Mouse (Mus musculus) liver, embryonic 16.5 days (tissue): ENCODE data around the gene Gpr65. TPM values are rescaled to one million over a fixed set of nuclear protein-coding genes. Genes with fewer than 3 reads are reported as not detected.
"Not testable (repeated sequence)": the region's sequence is repeated elsewhere in the genome, so short reads cannot be mapped to it uniquely, and the experiment has no call there.

Experiments used
- ATAC-seq: fragments of 200-750 bp; cut with Nextera tagmentation; 2 replicates; pipeline ENCODE4 v1.8.0; 2017; ENCODE audit warnings: low read depth, mild to moderate bottlenecking, moderate number of reproducible peaks, moderate library complexity
- H3K27ac ChIP-seq: fragments of 300-500 bp; sonication (generic); 2 replicates; pipeline ENCODE4 v1.5.1; 2014; ENCODE audit warnings: mild to moderate bottlenecking, low read length
- H3K27me3 ChIP-seq: fragments of 300-500 bp; sonication (generic); 2 replicates; pipeline ENCODE4 v1.6.1; 2014; ENCODE audit warnings: low read depth, low read length, mixed read lengths; ENCODE audit not compliant: control insufficient read depth, insufficient read depth
- H3K36me3 ChIP-seq: fragments of 300-500 bp; sonication (generic); 2 replicates; pipeline ENCODE4 v1.6.1; 2014; ENCODE audit warnings: mild to moderate bottlenecking; ENCODE audit not compliant: control insufficient read depth, insufficient read depth
- H3K4me1 ChIP-seq: fragments of 300-500 bp; sonication (generic); 2 replicates; pipeline ENCODE4 v1.6.1; 2014; ENCODE audit warnings: low read depth, low read length, mixed read lengths; ENCODE audit not compliant: control insufficient read depth
- H3K4me2 ChIP-seq: fragments of 300-500 bp; sonication (generic); 2 replicates; pipeline ENCODE4 v1.6.1; 2014; ENCODE audit warnings: low read depth, low read length, mixed read lengths
- H3K4me3 ChIP-seq: fragments of 300-500 bp; sonication (generic); 2 replicates; pipeline ENCODE4 v1.5.1; 2014; ENCODE audit warnings: low read depth, mild to moderate bottlenecking, low read length
- H3K9ac ChIP-seq: fragments of 300-500 bp; sonication (generic); 2 replicates; pipeline ENCODE4 v1.6.1; 2014; ENCODE audit warnings: low read depth, low read length
- H3K9me3 ChIP-seq: fragments of 300-500 bp; sonication (generic); replicated peaks from 2 replicates; pipeline ENCODE4 v1.6.1; 2016; ENCODE audit warnings: low read length; ENCODE audit not compliant: control insufficient read depth
- whole genome bisulfite sequencing: fragments of 180-500 bp; shearing (Covaris S2); extraction: QIAGEN DNeasy Blood & Tissue Kit; methylation state at CpG from one replicate; pipeline ENCODE4 v1.1.7; 2014; ENCODE audit not compliant: insufficient replicate concordance; 5-methylcytosine and 5-hydroxymethylcytosine counted together
- polyA plus RNA-seq: library from polyadenylated mRNA; unstranded; fragments of >200 nt; fragmentation: Nextera tagmentation; extraction: Ambion mirVana; gene quantifications from 2 replicates; pipeline ENCODE4 v1.2.1, GENCODE M21; 2015

Gene Gpr65
- polyA plus RNA-seq, 1 experiment from 2014 or later, result 2.9 TPM

GRCm38 (mm10) chr12:98301980-98302379, 33.5 kb downstream of the Gpr65 start:
- H3K4me2 ChIP-seq, result no peak overlapping the region
- no peak overlapping the region for H3K9ac ChIP-seq
- no peaks in the 10 kb centered on the region for H3K27me3 ChIP-seq
- WGBS, result 54% methylated on average over 5 of the region's 5 CpGs
- H3K4me1 ChIP-seq, result no peaks in the 10 kb centered on the region
- no peaks in the 10 kb centered on the region for H3K36me3 ChIP-seq
- no peak overlapping the region for H3K4me3 ChIP-seq
- H3K9me3 ChIP-seq, result no peaks in the 10 kb centered on the region
- H3K27ac ChIP-seq, result no peak overlapping the region
- ATAC-seq, result no peak

- no peak overlapping the region for H3K4me3 ChIP-seq
- no peaks in the 10 kb centered on the region for H3K9me3 ChIP-seq
- H3K4me2 ChIP-seq, result no peak overlapping the region
- no peaks in the 10 kb centered on the region for H3K36me3 ChIP-seq
- no peak for ATAC-seq
- no peak overlapping the region for H3K9ac ChIP-seq
- no peaks in the 10 kb centered on the region for H3K27me3 ChIP-seq
- no peaks in the 10 kb centered on the region for H3K4me1 ChIP-seq
- no peak overlapping the region; the same call in 1 of the 2 replicates for H3K27ac ChIP-seq
- 86% methylated on average over 1 of the region's 1 CpGs for WGBS
Observed at GRCm38 (mm10) chr12:98303013-98303412, 34.6 kb downstream of the Gpr65 start.

GRCm38 (mm10) chr12:98307179-98307915, 38.9 kb downstream of the Gpr65 start:
- WGBS, result 61% methylated on average over 7 of the region's 7 CpGs
- no peak for ATAC-seq
- H3K9me3 ChIP-seq, result no peaks in the 10 kb centered on the region
- H3K9ac ChIP-seq, result no peak overlapping the region
- H3K27ac ChIP-seq, result no peak overlapping the region
- H3K27me3 ChIP-seq, result no peaks in the 10 kb centered on the region
- H3K4me2 ChIP-seq, result no peak overlapping the region
- H3K4me3 ChIP-seq, result no peak overlapping the region
- H3K4me1 ChIP-seq, result no peaks in the 10 kb centered on the region
- no peaks in the 10 kb centered on the region for H3K36me3 ChIP-seq

- ATAC-seq, result no peak
- 57% methylated on average over 7 of the region's 7 CpGs for WGBS
- Histone ChIP-seq H3K4me3 (no peak overlapping the region), H3K36me3 (no peaks in the 10 kb centered on the region), H3K4me2 (no peak overlapping the region), H3K27me3 (no peaks in the 10 kb centered on the region), H3K9me3 (no peaks in the 10 kb centered on the region), H3K27ac (no peak overlapping the region), H3K4me1 (no peaks in the 10 kb centered on the region), H3K9ac (no peak overlapping the region)
Observed at GRCm38 (mm10) chr12:98311376-98312083, 43.1 kb downstream of the Gpr65 start.

- no peak overlapping the region for H3K4me3 ChIP-seq
- no peak overlapping the region for H3K9ac ChIP-seq
- no peaks in the 10 kb centered on the region for H3K27me3 ChIP-seq
- H3K36me3 ChIP-seq, result no peaks in the 10 kb centered on the region
- no peak overlapping the region for H3K4me2 ChIP-seq
- H3K9me3 ChIP-seq, result no peaks in the 10 kb centered on the region
- H3K4me1 ChIP-seq, result no peaks in the 10 kb centered on the region
- no peak for ATAC-seq
- WGBS, result 17% methylated on average over 5 of the region's 5 CpGs
- no peak overlapping the region for H3K27ac ChIP-seq
Observed at GRCm38 (mm10) chr12:98315924-98316323, 47.5 kb downstream of the Gpr65 start.

GRCm38 (mm10) chr12:98317718-98318340, 49.4 kb downstream of the Gpr65 start:
- Histone ChIP-seq H3K9me3 (no peaks in the 10 kb centered on the region), H3K27ac (no peak overlapping the region), H3K36me3 (no peaks in the 10 kb centered on the region), H3K27me3 (no peaks in the 10 kb centered on the region), H3K9ac (no peak overlapping the region), H3K4me2 (no peak overlapping the region), H3K4me1 (no peaks in the 10 kb centered on the region), H3K4me3 (no peak overlapping the region)
- ATAC-seq, result no peak
- 83% methylated on average over 8 of the region's 8 CpGs for WGBS

GRCm38 (mm10) chr12:98322426-98322825, 54.0 kb downstream of the Gpr65 start:
- H3K27ac ChIP-seq, result no peak overlapping the region
- H3K27me3 ChIP-seq, result no peaks in the 10 kb centered on the region
- no peak overlapping the region for H3K9ac ChIP-seq
- no peak overlapping the region for H3K4me3 ChIP-seq
- ATAC-seq, result no peak
- WGBS, result 42% methylated on average over 4 of the region's 4 CpGs
- H3K4me2 ChIP-seq, result no peak overlapping the region
- H3K9me3 ChIP-seq, result no peaks in the 10 kb centered on the region
- no peaks in the 10 kb centered on the region for H3K36me3 ChIP-seq
- H3K4me1 ChIP-seq, result no peaks in the 10 kb centered on the region

- H3K27me3 ChIP-seq, H3K36me3 ChIP-seq, H3K4me2 ChIP-seq, H3K9me3 ChIP-seq, H3K27ac ChIP-seq, H3K9ac ChIP-seq, H3K4me3 ChIP-seq, ATAC-seq, H3K4me1 ChIP-seq: not testable (repeated sequence)
- no CpG with 5 or more reads among the region's 1 CpGs for WGBS
Observed at GRCm38 (mm10) chr12:98324170-98324569, 55.7 kb downstream of the Gpr65 start.
